Mouse (Mus musculus) T-helper 1 cell (primary cell): Measurements from ENCODE around the gene Adgre4.
"Not testable (repeated sequence)": the region's sequence is repeated elsewhere in the genome, so short reads cannot be mapped to it uniquely, and the experiment has no call there.

ENCODE experiments used
- in situ Hi-C: fragments of 300-600 bp; cut with MboI, MseI; formaldehyde crosslinking; loops from one replicate; pipeline ENCODE4 v1.15.1; 2025; ENCODE audit warnings: high pct_unique_total_duplicates

The Adgre4 gene

GRCm38 (mm10) chr17:55749786-55750185 lies at the start of gene Adgre4:
Gene Adgre4, plus strand, starts transcription at chr17:55749984.
- in situ Hi-C loops = no loop called here

GRCm38 (mm10) chr17:55702161-55702820 lies 47.5 kb upstream of the Adgre4 start:
- in situ Hi-C loops = loop anchor here (5.0 to 25.0 kb wide), 4 partner anchors 180 to 1535 kb away; partner anchors contain the start of genes C3, Gpr108, Khsrp and Slc25a41

DNA sequence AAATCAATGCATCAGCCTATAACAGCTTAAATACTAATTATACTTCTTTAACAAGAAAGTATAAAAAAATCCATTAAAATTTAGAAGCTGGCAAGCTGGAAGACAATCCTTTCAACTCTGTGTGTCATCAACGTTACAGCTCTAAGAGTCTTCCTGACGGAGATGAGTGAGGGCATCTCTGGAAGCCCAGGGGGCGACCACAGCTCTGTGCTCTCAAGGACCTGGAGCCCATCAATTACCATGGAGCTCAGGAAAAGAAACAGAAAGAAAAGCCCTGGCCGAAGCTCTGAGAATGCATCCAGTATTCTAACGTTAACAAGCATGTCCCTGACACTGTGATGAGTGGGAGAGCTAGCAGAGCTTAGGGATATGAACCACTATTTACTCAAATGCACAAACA lies 46.9 kb upstream of the Adgre4 start:
- in situ Hi-C loops = loop anchor here (5.0 to 25.0 kb wide), 4 partner anchors 179 to 1534 kb away; partner anchors contain the start of genes C3, Gpr108, Khsrp and Slc25a41

DNA sequence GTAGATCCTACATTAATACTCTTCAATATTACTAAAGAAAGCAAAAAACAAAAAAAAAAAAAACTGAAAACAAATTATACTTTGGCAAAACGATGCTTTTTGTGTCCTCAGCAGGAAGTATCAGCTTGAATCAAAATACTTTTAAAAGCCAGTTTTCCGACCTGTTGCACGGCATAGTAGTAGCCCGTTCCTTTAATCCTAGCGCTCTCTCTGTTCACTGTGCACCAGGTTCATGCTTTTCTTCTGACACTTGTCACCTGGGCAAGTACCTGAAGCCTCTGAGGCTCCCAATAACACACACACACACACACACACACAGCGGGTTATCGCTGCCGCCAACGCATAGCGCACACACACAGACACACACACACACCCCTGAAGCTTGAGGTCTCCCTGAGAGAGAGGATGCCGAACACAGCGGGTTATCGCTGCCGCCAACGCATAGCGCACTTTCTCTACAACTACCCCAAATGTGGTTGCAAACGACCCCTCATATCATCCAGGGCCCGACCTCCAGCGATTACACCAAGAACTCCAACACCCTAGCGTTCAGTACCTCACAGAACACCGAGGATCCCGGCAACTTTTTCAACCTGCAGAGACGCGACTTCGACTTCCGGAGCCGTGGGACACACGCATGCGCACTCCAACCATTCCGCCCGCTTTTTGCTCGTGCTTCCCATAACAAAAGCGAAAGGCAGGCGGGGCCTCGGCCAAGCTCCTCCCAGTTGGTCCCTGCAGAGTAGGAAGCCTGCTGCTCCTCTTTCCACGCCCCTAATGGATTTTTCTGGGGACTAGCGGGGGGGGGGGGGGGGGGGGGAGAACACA lies 37.6 kb upstream of the Adgre4 start, which contains the start of gene Pot1b:
Gene Pot1b (minus strand): TSS at position 645 of the 828 bp plus-strand sequence.
- in situ Hi-C loops = loop anchor here (25.0 kb wide), 2 partner anchors 1325 to 1525 kb away; partner anchors contain the start of genes C3, Gpr108, Khsrp and Slc25a41

- in situ Hi-C loops = loop anchor here (25.0 kb wide), 2 partner anchors 1316 to 1516 kb away; partner anchors contain the start of genes C3, Gpr108, Khsrp and Slc25a41
Observed at GRCm38 (mm10) chr17:55721270-55721669, 28.5 kb upstream of the Adgre4 start.

DNA sequence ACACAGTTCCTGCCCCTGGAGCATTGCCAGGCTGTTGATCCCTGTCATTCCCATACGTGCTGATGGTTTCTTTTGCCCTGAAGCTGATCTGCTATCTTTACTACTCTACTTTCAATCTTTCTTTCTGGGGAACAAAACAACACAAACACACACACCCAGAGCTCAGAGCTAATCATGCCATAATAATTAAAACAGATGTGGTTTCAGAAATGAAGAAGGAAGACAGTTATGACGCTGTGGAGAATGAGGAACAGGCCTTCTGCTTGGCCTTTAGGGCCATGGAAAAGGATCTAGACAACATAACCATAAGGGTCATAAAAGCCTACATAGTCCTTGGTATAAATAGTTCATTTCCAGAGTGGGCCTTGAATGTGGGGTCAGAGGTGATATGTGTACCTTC lies 27.5 kb upstream of the Adgre4 start:
- in situ Hi-C loops = loop anchor here (25.0 kb wide), 2 partner anchors 1315 to 1515 kb away; partner anchors contain the start of genes C3, Gpr108, Khsrp and Slc25a41

- in situ Hi-C loops = no loop called here
Observed at GRCm38 (mm10) chr17:55726193-55726592, 23.6 kb upstream of the Adgre4 start.

DNA sequence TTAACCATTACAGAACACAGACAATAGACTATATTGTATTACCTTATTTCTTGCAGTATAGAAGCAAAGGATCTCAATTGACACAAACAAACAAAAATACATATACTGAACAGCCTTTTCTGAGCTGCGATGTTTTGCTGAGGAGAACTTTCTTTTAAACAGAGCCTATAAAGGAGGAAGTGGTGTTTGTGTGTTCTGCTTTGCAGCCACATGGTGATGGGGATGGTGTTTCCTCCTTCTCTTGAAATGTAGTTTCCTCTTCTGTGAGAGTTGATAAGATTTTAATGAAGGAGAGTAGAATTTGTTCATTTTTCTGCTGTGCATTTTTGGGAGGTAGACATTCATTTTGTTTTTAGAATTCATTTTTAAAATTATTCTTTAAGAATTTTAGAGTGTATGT lies 13.1 kb upstream of the Adgre4 start:
- in situ Hi-C loops = no loop called here

DNA sequence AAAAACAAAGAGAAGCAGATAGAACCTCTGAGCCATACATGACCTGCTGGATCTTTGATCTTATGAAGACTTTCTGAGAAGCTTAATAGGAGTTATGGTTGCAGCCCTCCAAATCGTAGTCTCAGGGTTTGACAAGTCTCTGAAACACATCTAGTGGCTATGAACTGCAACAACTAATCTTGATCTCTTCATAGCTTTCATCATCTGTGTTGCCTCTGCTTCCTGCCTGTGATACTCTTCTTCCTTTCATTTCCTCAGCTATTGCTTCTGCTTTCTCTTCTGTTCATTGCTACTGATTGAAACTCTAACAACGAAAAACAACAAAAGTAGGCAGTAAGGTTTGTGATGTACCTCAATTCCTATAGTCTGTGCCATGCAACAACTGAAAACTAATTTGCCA lies 1.4 kb downstream of the Adgre4 start:
- in situ Hi-C loops = no loop called here

GRCm38 (mm10) chr17:55813642-55814041 lies 63.9 kb downstream of the Adgre4 start:
- in situ Hi-C loops = no loop called here

GRCm38 (mm10) chr17:55816853-55817252 lies 67.1 kb downstream of the Adgre4 start:
- in situ Hi-C loops = no loop called here

GRCm38 (mm10) chr17:55821566-55821965 lies 71.8 kb downstream of the Adgre4 start:
- in situ Hi-C loops = no loop called here

GRCm38 (mm10) chr17:55843067-55843466 lies 93.3 kb downstream of the Adgre4 start:
- in situ Hi-C loops = no loop called here

GRCm38 (mm10) chr17:55877184-55877583 lies 127.4 kb downstream of the Adgre4 start:
- in situ Hi-C loops = no loop called here

- in situ Hi-C loops = not testable (repeated sequence)
Observed at GRCm38 (mm10) chr17:55878282-55878635, 128.5 kb downstream of the Adgre4 start.

- in situ Hi-C loops = not testable (repeated sequence)
Observed at GRCm38 (mm10) chr17:55878636-55879369, 129.0 kb downstream of the Adgre4 start, which contains the start of gene Zfp119a. Gene Zfp119a, minus strand, starts transcription at chr17:55878930.

DNA sequence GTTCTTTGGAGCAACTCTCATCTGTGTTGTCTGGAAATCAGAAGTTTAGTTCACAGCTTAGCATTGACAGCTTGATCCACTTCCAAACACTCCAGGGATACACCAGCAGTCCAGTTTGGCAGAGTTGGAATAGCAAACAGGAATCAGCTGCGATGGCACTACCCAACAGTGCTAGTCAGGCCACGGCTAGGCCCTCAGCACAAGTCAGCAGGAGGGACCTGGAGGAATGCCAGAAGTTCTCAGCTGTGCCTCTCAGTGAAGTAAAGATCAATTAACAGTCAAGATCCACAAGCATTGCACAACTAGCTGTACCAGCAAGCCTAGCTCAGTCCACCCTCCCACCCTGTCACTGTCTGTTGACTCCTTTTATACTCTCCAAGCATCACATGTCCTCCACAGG lies 133.8 kb downstream of the Adgre4 start:
- in situ Hi-C loops = loop anchor here (5.0 kb wide), 1 partner anchor 181 kb away; no protein-coding TSS in a partner anchor

- in situ Hi-C loops = loop anchor here (5.0 kb wide), 1 partner anchor 183 kb away; no protein-coding TSS in a partner anchor
Observed at GRCm38 (mm10) chr17:55884912-55885311, 135.1 kb downstream of the Adgre4 start.

DNA sequence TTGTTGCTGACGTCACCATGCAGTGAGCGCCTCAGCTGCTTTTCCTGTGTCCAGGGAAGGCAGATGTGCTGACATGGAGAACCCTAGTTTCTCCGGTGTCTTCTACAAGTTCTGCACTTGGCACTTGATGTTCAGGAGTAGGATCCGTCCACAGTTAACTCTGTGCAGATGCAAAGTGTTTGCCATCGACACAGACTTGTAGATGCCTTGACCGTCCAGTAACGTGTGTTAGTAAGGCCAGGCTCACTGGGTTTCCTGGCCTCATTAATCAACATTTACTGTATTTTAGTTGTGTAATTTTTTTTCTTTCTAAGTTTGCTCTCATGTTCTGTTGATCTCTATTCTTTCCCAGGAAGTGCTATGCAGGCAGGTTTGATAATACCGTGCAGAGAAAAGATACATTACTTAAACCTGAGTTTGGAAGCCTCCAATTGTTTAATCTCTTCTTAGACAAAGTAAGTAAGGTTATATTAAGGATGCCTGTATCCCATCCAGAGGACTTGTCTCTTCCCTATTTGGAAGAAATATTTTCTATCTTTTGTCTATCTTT lies 142.7 kb downstream of the Adgre4 start:
- in situ Hi-C loops = loop anchor here (5.0 kb wide), 1 partner anchor 40 kb away; no protein-coding TSS in a partner anchor

DNA sequence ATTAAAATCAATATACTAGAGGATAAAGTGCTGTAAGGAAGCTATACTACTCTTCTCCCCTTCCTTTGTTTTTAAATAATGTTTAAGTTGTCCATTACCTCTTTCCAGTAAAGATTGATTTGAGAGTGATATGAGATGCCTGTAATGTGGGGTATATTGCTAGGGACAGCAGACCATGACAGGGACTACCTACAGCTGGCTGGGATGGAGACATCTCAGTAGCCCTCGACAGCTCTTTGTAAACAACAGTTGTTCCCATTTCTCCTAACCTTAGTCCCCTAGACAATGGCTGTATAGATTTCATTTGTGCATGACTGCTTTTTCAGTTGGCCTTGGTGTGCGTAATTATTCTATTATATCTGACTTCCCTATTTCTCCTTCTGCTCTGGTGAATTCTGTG lies 153.3 kb downstream of the Adgre4 start:
- in situ Hi-C loops = loop anchor here (25.0 kb wide), 1 partner anchor 1741 kb away; no protein-coding TSS in a partner anchor
